Mouse (Mus musculus) embryo, embryonic 9.5 days (tissue): ENCODE measurements around the gene Dlg2.

Experiments used
- DNase-seq: peaks from one replicate; pipeline ENCODE4 v3.0.0-alpha.2; 2017; ENCODE audit errors: extremely low spot score

The Dlg2 gene

DNA sequence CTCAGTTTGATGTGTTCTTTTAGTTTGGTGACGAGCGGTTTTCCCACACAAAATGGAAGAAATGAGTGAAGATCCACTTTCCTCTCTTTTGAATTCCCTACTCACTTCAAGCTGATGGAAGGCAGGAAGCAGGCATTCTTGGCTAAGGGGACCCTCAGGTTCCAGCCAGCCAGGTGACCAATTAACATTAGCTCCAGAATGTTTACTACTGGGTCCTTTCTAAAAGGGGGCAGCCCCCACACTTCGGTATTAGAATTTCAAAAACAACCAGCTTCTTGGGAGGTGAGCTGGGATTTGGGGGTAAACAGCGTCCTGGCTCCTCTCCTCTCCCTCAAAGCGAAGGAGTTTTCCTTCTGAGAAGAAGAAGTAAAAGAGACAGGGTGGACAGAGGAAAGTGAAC is 1703.6 kb downstream of the Dlg2 start:
- no peak for DNase-seq

DNA sequence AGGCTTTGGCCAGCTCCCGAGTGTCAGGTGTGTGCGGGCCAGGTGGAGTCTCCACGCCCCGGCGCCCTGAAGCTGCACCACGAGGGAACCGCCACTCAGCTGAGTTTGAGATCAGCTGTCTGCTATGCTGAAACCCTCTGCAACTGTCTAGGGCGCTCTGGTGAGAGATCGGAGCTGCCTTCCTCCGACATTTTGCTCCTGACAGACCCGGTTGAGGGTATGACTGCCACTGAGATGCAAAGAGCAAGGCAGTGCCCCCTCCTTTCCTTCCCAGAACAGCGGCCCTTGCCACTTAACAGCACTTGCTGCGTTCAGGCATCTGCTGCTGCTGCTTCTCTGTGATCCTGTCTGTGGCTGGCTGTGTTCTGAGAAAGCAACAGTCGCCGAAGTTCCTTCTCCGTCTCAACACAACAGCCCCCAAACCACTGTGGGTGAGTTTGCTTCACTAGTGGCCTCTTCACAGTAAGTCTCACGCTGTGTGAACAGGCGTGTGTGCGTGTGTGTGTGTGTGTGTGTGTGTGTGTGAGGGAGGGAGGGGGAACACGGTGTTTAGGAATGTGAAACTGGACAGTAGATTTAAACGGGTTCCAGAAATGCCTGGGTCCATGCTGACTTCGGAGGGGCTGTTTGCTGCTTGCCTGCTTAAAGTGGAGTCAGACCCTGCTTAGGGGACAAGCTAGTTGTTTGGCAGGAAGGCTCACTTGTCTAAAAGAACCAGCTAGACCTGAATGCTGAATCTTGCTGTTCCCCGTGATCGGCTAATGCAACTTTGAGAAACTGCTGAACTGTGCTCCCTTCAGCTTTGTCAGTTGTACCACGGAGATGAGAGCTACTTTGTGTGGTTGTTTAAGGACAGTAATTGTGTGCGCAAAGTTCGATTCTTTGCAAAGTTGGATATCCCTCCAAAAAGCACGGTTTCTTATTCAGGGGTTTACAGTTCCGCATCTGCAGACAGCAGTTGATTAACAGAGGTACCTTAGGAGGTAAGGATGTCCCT is 1704.4 kb downstream of the Dlg2 start:
- peak; percentile 58 for DNase-seq

DNA sequence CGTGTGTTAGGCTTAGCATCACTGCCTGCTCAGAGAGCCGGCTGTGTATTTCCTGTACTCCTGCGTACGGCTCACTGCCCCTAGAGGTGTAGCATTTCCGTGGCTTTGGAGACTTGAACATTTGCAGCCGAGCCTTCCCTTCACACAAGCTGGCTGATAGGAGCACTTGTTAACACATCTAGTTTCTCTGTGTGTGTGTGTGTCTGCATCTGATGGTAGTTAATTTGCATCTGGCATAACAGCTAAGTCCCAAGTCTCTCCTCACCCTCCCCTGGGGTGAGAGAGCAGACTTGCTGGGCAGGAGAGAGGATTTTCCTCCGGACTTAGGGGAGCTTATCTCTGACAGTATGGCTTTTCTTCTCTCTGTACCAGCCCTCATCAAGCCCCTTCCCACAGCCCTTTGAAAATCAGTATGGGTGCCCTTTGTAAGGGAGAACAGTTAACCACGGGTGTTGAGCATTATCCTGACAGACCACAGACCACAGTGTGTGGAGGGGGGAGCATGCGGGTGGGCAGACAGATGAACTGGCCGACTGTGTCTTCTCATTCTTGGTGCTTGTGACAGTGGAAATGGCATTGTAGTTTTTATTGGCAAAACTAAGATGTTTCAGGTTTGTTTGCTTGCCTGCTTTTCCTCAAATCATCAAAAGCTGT is 1705.6 kb downstream of the Dlg2 start:
- peak; percentile 23 for DNase-seq

DNA sequence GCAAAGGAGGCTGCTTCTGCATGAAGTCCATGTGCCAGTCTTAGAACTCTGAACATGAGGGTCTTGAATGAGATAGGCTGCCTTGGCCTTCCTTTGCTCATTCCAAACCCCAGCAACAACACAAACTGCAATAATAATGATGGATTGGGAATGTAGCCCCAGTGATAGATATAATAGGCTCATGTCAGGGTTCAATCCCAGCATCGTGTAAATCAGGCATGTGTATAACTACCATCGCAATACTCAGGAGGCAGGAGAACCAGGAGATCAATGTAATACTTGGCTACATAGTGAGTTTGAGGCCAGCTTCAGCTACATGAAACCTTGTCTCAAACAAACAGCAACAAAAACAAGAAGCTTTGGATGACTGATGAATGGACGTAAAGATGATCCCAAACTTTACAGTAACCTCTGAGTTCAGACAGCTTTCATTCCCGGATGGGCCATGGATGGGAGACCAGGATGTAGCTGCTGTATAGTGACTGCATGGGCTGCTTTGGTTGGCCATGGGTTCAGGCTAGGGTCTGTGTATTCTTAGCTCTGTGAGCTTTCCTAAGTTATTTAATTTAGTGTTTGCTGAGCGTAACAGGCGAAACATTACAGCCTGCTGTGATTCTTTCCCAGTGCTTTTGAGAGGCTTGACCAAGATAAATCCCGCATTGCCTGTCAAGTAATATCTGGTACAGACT is 1708.0 kb downstream of the Dlg2 start:
- DNase-seq, result no peak

DNA sequence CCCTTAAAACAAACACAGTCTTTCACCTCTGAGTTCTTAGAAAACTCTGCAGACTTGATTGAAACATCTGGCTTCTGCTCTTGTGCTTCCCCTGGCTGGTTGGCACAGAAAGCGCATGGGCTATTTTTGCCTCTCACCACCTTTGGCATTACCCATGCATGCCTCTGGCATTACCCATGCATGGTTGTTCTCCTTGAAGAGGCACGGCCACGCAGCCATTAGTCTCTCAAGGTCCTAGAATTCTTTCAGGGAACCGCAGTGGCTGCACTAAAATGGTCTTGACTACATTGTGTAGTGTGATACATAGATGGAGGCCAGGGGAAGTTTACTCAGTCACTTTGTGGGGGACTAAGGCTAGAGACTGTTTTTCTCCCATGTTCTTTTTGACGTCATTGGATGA is 1709.9 kb downstream of the Dlg2 start:
- no peak for DNase-seq

GRCm38 (mm10) chr7:92189149-92189548 is 1712.7 kb downstream of the Dlg2 start:
- DNase-seq, result no peak

- DNase-seq, result no peak
Measured at GRCm38 (mm10) chr7:92196004-92196403, 1719.5 kb downstream of the Dlg2 start.

- no peak for DNase-seq
Measured at GRCm38 (mm10) chr7:92197621-92198020, 1721.1 kb downstream of the Dlg2 start.

GRCm38 (mm10) chr7:92199131-92199530 is 1722.7 kb downstream of the Dlg2 start:
- no peak for DNase-seq

- DNase-seq, result no peak
Measured at GRCm38 (mm10) chr7:92210701-92211100, 1734.2 kb downstream of the Dlg2 start.

- DNase-seq, result no peak
Measured at GRCm38 (mm10) chr7:92213751-92214150, 1737.3 kb downstream of the Dlg2 start.

DNA sequence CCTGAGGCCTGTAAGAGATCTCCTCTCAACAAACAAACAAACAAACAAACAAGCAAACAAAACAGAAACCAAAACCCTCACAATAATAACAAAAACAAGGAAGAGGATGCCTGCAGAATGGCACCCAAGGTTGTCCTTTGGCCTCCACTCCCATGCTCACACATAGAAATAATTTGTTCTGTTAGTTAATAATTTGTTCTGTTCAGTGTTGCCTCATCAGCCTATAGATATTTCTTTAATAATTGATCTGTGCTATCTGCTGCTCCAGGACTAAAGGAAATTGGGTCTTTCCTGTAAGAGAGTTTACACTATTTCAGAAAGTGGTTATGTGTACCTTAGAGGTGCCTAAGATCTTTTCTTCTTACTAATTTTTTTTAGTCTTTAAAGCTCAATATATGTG is 1741.7 kb downstream of the Dlg2 start:
- no peak for DNase-seq

GRCm38 (mm10) chr7:92220619-92221018 is 1744.1 kb downstream of the Dlg2 start:
- DNase-seq, result no peak

GRCm38 (mm10) chr7:92234476-92235202 is 1758.2 kb downstream of the Dlg2 start:
- DNase-seq, result no peak

DNA sequence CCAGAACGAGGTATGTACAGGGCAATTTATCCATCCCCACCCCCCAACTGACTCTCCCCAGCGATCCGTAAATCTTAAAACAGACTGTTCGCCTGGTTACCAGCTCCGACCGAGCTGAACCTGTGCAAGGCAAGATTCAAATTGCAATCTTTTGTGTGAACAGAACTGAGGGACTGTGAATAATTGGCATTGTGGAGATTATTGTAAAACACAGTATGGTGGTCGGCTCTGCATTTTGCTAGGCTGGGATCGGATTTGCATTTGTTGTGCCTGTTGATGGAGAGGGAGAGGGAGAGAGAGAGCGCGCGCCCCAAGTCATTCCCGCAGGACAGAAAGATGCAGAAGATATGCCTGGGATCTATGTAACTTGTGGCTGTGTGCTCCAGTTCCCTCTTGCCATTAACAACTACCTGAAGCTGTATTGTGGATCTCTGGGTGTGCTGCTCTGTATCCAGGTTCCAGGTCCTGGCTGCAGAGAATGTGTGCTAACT is 1759.1 kb downstream of the Dlg2 start:
- DNase-seq, result peak; percentile 20

DNA sequence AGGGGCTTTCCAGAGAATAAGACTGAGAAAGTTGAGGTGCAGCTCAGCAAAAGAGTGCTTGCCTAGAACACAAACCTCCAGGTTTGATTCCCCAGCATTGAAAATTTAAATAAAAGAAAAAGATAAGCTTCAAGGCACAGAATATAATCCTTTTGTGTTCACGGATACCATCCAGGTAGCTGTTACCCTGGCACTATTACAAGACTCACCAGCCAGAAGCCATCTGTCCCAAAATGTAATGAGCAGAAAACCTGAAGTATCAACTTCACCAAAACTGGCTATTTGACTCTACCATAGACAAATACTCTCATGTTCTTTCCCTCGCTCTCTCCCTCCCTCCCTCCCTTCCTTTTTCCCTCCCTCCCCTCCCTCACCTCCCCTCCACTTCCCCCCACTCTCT is 1764.4 kb downstream of the Dlg2 start:
- no peak for DNase-seq

DNA sequence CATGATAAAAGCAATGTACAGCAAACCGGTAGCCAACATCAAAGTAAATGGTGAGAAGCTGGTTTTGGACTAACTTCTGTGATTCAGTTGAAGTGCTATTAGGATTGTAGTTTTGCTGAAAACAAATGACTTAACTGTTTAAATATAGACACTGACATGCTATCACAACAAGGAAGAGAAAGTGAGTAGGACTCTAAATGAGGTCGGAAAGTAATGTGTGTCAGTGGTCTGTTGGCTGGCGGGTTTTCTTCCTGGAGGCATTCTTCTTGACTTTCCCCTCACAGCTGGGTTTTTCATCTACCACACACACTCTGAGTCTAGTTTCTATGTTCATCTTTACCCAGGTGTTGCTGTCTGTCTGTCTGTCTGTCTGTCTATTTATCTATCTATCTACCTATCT is 1771.1 kb downstream of the Dlg2 start:
- DNase-seq, result no peak

DNA sequence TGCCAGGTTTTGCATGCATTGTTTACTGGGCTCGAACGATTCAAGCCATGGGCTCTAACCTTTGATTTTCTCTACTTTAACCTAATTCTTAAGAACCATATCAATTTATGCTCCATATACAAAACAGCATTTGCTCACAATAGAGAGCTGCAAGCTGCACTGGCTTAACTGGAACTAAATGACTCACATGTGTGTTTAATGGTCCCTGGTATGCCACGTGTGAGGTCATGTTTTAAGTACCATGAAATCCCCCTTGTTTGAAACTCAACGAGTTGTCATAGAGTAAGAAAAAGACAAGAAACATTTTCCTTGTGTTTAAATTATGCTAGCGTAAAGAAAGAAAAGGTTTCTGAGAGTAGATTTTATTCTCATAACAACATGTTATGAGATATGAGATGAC is 1772.1 kb downstream of the Dlg2 start:
- no peak for DNase-seq

DNA sequence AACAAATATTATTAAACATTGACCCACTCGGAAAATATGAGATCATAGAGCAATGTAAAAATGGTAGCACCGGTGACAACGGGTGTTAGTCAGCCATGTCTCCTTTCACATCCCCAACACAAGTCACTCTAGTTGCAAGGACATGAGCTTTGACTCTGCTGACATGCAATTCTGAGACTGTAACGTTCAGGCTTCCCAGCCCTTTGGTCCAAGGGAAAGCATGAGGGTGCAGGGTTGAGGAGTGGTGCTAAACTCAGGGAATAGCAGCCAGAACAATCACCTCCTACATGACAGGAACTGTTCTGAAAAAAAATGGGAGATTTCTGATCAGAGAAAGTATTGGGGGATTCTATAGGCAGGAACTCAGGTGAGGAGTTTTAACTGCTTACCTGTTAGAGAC is 1781.7 kb downstream of the Dlg2 start:
- DNase-seq, result no peak

GRCm38 (mm10) chr7:92258701-92259100 is 1782.2 kb downstream of the Dlg2 start:
- DNase-seq, result no peak

DNA sequence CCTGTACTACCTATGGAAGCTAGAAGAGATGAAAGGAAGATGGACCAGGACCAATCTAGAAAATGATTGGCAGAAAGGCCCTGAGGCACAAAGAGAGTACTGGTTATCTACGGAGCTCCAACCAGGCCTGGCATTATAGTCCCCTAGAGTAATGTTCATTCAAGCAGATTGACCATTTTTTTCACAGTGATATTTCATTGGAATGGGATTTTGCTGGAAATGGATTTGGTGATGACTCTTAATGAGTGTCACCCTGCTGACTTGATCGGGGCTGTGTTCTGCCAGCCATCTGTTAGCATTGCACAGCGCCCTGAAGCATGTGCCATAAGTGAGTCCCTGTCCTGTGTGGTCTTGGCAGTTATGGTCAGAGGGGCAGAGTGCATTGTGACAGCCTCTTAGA is 1787.9 kb downstream of the Dlg2 start:
- no peak for DNase-seq

- DNase-seq, result no peak
Measured at GRCm38 (mm10) chr7:92264964-92265363, 1788.5 kb downstream of the Dlg2 start.
